Mouse (Mus musculus) gonadal fat pad, adult 2 months (tissue): Measurements from ENCODE around the gene Qtrt2. TPM values are rescaled to one million over a fixed set of nuclear protein-coding genes. Genes with fewer than 3 reads are reported as not detected.

Source experiments
- DNase-seq: peaks from one replicate; pipeline ENCODE4 v3.0.0-alpha.2; 2012; ENCODE audit warnings: low read depth
- polyA plus RNA-seq: library from polyadenylated mRNA; depleted of rRNA; stranded (reverse); fragments of >200 nt; gene quantifications from 2 replicates; pipeline ENCODE4 v1.2.3, GENCODE M21; 2012; rRNA removed

The Qtrt2 gene
- 14.1 and 15.4 TPM in 2 replicates for polyA plus RNA-seq

DNA sequence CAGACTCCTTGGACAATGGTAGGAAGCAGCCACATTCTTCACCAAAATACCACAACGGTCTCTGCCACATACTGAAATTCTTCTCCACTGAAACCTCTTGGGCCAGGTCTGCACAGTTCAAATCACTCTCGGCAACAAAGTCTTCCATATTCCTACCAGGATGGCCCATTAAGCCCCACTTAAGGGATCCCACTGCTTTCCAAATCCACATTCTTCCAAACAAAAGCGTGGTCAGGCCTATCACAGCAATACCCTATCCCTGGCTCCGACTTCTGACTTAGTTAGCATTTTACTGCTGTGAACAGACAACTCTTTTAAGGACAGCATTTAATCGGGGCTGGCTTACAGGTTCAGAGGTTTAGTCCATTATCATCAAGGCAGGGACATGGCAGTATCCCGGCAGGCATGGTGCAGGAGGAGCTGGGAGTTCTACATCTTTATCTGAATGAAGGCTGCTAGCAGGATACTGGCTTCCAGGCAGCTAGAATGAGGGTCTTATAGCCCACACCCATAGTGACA, at the start of gene Qtrt2:
Qtrt2 (minus strand) TSS at position 469 of the 519 bp plus-strand sequence.
- DNase-seq, result no peak

DNA sequence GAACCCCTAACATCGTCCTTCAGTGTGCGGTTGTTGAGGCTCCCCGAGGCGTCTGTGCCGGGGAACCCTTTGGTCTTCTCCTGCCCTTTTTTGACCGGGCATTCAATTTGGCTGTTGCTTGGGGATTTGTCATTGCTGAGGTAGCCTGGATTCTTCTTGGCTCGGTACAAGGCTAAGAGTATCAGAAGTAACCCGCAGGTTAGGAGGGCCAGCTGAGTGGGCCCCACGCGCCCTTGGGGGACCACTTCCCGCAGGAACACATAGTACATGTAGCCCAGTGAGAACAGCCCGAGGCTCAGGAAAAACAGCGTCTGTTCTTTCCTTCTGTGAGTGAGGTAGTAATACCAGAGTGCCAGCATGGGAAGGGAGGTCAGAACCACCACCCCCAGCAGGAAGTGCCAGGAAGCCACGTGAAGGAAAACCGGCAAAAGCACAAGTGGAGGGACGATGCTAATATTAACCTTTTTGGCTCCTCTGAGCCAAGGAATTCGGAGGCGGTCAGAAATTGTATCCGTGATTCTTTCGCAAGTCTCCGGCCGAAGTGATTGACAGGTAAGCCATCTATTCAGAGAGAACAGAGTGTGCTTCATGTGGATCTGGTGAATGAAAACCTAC, 47.1 kb upstream of the Qtrt2 start:
- DNase-seq, result no peak

DNA sequence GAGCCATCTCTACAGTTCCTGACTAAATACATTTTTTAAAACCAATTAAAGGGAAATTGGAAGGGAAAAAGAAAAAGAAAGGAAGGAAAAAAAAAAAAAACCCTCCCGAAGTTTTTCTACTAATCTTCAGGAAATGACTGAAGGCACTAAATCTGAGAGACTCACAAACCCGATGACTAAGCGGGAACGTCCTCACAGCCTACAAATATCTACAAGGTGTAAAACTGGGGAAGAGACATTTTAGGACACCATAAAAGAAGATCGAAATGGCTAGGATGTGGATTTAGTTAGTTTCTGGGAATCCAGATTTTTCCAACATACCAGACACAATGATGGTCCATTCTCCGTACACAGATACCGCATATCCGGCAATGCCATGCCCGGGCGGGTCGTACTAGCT, 46.5 kb upstream of the Qtrt2 start:
- DNase-seq, result no peak

DNA sequence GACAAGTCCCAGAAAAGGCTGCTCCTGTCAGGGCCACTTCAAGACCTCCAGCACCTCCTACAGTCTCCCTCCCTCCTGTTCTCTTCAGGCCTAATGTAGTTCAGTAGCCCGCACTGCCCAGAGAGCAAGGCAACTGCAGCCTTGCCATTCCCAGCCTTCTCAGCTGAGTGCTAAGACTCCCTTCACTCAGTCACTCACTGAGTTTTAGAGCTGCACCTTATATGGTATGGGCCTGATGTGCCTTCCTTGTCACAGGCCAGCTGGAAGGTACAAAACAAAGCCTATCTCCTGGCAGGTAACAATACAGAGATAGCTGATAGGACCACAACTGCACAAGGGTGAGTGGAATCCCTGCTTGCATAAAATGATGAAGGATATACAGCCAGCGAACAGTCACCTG, 45.8 kb upstream of the Qtrt2 start:
- no peak for DNase-seq

DNA sequence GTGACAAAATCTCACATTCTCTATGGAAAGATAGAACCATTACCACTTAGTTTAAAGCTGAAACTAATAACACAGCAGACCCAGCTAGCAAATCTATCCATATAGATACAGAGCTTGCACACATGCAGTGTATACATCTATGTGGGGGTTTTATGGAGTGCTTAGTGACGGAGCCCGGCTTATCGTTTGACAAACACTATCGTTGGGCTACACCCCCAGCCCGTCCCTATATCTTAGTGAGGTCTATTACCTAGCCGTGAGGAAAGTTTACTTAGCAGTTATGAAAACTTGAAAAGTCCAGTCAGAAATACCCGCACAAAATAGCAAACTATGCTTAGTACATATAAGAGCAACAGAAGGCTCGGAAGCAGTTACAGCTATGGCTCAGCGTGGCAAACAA, 45.1 kb upstream of the Qtrt2 start:
- no peak for DNase-seq

DNA sequence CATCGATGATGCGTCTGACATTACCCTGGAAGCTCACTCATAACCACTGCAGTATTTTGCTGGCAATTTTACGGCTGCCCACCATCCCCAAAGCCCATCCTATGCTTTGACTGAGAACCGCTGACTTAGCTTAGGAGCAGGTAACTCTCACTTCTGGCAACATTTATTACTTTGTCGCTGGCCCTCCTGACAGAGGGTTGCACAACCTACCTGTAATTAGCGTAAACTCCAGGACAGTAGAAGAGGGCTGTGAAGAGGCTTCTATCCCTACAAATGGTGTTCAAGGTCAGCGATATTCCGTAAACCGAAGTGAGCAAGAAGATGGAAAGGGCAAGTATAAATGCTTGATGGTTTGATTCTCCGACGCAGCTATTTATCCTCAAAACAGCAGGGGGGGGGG, 44.6 kb upstream of the Qtrt2 start:
- no peak for DNase-seq

DNA sequence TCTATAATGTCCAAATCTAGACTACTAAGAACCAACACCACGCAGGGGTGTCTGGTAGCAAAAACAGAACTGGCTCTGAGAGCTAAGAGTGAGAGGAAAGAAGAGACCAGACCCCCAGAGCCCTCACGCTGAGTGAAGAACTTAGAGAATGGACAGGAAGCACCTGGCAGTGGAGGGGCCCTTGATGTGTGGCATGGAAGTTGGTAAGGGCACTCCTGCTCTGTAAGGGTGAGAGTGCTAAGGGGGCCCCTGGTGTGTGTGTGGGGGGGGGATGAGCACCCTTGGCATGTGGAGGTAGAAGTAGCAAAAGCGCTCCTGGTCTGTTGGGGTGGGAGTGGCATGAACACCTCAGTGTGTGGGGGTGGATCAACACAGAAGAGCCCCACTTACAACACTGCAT, 43.8 kb upstream of the Qtrt2 start:
- DNase-seq, result no peak

DNA sequence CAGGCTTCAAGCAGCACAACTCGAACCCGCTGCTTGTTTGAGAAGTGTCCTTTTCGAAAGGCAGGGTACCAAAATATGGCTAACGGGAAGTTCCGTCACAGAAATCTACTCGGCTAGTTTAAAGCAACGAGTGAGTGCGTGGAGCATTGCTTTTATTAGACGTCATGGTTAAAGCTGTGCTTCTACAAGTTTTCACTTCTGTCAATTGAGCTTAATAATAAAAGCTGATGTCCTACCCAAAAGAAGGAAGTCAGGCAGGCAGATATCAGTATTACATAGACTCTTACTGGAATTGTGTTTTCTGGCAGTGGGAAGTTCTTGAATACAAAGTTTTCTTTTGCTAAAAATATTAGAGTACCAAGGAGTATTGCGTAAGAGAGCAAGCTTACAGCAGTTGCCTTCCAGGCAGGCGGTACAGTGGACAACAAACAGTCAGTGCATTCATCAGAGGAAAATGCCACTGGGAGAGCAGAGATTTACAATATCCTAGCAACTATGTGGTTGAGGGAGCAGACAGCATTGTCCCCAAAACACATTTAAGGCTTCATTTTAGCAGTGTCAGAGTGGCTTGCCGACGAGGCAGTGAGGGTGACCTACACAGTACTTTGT, 39.3 kb upstream of the Qtrt2 start:
- DNase-seq, result no peak

DNA sequence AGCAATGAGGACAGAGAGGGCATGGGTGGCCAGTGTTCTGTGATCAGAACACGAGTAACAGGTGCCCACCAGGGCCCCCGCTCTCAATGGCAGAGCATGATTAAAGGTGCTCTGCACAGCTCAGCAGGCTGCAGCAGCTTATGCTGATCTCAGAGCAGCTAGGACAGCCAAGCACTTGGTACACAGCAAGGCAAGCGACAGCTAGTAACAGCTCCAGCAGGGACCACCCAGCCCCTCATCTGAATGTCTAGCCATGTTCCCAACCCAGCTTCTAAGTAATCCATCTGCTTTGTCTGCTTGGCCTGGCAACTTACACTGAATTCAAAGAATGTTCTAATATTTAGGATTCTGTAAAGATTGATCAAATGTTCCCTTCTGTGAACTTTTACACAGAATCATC, 37.2 kb upstream of the Qtrt2 start:
- no peak for DNase-seq

DNA sequence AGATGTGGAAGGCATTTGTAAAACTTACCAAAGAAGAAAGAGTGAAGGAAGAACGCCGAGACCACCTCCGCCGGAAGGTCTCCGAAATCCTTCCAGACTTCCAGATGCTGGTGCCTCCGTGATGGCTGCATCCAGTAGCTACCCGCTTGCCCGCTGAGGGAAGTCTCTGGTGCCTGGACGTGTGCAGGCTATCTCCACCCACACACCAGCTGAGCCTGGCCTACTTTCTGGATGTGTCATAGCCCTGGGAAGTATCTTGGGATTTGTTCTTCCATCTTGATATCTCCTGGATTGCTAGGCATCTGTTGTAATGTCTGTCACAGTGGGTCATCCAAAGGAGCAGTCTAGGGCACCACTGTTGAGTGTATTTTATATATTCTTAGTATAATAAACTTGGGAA, 36.7 kb upstream of the Qtrt2 start:
- DNase-seq, result no peak

DNA sequence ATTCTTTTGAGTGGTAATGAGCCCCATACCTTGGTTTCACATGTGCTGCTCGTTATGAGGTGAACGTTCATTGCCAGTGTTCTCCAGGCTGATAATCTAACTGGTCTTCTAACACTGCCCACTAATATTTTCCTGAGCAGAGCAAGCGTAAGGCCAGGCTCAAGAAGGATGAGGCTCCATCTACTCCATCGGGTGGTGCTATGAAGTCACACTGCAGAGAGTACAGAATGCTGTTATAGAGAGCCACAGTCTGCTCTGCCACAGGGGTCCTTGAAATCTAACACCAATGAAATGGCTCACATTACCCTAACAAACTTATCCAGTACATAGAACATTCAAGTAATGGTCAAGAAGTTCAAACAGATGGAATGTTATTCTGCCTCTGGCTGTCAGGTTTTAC, 31.4 kb upstream of the Qtrt2 start:
- no peak for DNase-seq

DNA sequence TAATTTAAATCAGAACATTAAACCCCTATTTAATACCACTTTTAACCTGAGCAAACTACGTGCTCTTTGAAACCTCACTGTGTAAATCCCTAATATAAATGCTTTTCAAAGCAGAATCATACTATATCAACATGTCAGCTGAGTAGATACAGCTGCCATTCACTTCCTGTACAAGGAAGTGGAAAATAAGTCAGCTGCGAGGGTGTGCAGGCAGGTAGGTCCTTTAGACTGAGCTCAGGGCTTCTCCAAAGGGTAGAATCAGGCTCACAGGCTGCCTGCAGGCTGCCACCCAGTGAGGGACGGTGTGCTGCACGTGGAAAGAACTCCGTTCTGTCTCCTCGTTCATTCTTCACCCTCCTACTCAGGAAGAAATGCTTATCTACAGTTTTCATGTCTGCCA, 28.3 kb upstream of the Qtrt2 start:
- no peak for DNase-seq

DNA sequence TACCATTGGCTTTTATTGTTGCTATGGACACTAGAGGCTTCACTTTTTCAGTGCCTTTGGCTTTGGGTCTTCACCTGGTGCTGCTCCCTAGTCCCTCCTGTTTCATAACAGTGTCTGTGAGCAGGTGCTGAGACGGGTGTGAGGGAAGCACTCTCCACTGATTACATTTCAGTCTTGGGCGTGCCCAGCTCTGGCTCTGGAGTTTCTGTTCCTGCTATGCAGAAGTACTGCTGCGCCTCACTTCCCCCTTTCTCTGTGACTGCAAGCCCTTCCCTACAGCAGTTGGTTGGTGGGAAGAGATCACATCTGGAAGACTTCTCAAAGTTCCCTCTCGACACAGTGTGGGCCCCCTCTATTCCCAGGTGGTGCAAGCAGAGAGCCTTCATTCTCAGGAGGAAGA, 25.0 kb upstream of the Qtrt2 start:
- DNase-seq, result no peak

DNA sequence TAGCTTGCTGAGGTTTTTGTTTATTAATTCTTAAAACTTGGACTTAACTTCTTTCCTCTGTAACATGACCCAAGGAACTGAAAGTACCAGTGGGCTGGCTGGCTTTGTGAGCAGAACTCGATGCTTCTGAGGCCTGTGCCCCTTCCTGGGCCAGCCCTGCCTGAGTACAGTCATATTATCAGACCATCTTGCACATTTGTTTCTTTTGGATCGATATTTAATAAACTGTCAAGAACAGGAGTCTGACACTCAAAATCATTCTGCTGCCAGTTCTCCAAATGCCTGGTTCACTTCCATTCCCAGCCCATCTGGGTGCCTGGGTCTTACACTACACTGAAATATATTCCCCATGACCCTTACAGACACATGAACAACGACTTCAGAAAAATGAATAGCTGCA, 19.3 kb upstream of the Qtrt2 start:
- no peak for DNase-seq

DNA sequence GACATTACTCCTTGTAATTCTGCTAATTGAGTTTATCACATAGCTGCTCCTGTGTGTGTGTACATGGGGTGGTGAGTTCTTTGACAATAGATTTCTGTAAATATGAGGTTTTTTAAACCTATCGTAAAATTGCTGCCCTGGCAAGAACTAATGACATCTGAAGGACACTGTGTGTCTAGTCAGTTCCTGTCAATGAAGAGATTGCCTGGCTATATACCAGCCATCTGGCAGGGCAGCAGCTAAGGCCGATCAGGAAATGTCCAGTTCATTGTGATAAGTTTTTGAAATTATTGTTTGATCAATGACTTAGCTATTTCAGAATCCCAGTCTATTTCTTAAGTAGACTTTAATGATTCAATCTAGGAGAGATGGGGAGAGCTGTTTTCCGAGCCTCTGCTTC, 18.7 kb upstream of the Qtrt2 start:
- no peak for DNase-seq

DNA sequence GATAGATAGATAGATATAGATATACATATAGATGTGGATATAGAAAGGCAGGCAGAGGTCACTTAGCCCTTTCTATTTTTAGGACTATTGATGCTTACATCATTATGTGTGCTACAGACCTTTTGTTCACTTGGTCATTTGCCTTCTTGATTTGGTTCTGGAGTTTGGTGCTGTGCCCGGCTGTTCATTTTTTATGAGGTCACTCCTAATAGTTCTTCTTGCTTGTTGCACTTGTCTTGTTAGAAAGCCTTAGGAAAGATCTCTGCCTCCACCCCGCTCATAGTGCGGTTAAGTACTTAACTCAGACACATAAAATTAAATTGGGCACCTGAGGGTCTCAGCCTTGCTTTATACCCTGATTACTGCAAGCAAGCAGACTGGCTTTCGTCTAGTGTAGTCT, 14.2 kb upstream of the Qtrt2 start:
- no peak for DNase-seq

DNA sequence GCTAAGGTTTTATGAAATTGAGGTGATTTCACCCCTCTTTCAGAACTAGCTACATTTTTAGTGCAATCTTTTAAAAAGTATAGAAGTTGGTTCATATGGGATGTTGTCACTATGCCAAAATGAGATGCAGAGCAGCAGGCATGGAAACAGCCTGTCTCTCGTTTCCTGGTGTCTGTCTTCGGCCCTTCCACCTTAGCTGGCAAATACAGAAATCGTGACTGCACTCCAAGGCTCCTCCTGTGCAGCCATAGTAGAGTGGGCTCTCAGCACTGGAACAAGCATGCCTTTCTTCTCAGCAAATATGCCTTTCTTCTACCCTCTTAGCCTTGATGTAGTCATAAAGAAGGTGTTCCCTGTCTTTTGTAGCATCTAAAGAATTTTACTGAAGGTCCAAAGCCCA, 9.3 kb upstream of the Qtrt2 start:
- no peak for DNase-seq

DNA sequence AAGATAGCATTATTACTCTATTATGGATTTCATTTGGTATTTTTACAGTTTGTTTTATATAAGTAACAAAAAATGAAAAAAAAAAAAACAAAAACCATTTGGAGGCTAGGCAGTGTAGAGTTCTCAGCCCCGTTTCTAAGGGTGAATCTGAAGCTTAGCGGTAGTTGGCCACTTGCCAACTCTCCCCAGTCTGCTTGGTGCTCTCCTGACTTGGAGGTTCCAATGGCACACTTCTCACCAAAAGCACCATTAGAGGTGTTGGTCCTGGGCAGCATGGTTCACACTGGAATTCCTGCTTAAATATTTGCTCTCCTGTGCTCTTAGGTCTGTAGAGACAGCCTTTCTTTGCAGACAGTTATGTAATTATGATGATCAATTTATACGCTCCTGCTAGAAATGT, 8.8 kb upstream of the Qtrt2 start:
- DNase-seq, result no peak

DNA sequence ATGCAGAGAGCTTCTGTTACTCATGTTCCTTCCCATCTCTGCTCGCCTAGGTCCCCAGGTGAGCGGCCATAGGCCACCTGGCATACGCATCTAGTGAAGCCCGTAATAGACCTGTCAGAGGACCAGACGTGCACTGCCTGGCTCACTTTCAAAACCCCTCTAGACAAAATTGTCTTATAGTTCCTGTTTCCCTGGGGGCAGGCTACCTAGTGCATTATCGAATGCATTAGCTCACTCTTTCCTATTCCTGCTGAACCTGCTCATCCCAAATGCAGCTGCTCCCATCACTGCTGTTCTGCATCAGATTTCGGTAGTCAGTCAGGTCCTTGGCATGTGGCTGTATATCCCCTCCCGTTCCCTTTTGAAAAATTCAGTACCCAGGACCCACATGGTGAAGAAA, 8.2 kb upstream of the Qtrt2 start:
- DNase-seq, result no peak

DNA sequence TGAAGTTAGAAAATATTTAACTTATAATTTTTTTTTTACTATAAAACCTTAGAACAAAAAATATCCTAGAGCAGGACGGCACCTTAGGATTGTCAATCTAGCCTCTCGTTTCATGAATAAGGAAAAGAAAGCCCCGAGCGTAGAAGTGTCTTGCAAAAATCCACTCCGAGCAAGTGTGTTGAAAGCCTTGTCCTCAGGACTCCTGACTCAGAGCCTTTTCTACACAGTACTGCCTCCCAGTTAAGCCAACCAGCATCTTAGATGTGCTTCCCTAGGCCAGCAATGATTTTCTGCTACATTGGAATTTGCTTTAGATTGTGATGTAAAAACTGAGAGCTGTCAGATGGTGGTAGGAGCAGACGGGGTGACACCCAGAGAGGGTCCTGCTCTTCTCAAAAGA, 6.4 kb upstream of the Qtrt2 start:
- DNase-seq, result no peak

DNA sequence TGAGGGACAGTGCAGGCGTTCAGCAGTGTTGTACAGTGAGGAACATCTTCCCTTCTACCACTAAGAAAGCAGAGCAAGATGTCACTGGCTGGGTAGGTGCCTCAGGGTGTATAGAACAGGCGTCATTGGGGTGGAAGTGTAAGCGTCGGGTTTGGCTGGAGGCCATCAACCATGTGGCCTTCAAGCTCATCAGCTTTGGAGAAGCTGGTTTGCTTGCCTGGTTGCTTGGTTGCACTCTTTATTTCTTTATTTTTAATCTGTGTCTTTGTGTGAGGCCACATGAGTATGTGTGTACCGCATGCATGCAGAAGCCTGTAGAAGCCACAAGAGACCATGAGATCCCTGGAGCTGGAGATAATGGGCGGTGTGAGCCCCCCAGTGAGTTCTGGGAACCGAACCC, 5.7 kb upstream of the Qtrt2 start:
- DNase-seq, result no peak

DNA sequence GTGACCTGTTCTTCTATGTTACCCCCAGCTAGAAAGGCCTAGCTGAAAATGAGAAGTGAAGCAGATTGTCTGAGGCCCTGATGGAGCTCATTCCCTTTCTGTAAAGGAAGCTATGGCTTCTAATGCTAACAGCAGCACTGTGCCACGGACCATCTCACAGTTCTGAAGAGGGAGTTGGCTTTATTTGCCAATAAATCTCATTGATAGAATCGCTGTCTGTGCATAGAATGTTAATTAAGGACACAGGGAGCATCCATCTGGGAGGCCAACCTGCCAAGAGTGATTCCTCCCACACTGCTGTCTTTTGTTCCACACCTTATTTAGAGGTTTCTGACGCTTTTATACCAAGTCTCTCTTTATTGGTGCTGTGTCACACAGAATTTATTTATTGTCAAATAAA, 4.9 kb upstream of the Qtrt2 start:
- DNase-seq, result no peak

DNA sequence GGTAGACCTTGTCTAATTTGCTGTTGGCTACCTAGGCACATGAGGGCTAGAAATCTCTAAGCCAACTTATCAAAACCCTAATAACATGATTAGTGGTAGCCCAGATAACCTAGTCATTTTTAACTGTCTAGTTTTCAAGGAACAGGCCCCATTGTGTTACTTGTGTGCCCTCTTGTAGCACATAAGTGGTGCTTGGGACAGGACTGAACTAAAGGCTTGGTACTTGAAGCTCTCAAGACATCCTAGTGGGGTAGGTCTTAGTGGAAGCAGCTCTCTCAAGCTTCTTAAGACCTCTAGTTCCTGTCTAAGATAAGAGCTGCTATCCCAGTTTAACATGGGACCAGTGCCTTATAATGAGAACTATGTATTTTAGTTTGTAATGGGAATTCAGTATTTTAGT, 4.0 kb upstream of the Qtrt2 start:
- no peak for DNase-seq

DNA sequence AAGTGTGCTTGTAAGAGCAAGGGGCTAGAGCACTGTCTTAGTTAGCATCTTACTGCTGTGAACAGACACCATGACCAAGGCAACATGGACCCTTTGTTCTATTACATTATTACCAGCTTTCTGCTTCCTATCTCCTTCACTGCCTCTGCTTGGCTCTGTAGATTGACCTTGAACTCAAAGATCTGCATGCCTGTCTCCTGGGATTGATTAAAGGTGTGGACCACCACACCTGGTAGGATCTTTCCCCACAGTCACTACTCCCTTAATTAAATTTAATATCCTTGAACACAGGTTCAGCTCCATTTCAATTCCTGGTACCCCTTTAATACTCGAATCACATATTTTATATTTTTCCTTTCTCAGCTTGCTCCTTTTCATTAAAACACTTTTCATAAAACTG, 763 bp downstream of the Qtrt2 start:
- DNase-seq, result no peak
